Mouse (Mus musculus) C3H10T1/2 (cell line): ENCODE results near the gene Dusp15. TPM values are rescaled to one million over a fixed set of nuclear protein-coding genes. Genes with fewer than 3 reads are reported as not detected.

Experiments used
- polyA plus RNA-seq, 2 experiments: library from polyadenylated mRNA; unstranded; fragments of >200 nt; fragmentation: generic; extraction: Trizol; gene quantifications; one replicate each; pipeline ENCODE4 v1.2.1; 2012; ENCODE audit warnings: missing spikeins in 2 of 2

The Dusp15 gene
- polyA plus RNA-seq: 1 to 10 TPM in 1 of 2 experiments, under 1 TPM in 1; 0.47 to 4.1 TPM

DNA sequence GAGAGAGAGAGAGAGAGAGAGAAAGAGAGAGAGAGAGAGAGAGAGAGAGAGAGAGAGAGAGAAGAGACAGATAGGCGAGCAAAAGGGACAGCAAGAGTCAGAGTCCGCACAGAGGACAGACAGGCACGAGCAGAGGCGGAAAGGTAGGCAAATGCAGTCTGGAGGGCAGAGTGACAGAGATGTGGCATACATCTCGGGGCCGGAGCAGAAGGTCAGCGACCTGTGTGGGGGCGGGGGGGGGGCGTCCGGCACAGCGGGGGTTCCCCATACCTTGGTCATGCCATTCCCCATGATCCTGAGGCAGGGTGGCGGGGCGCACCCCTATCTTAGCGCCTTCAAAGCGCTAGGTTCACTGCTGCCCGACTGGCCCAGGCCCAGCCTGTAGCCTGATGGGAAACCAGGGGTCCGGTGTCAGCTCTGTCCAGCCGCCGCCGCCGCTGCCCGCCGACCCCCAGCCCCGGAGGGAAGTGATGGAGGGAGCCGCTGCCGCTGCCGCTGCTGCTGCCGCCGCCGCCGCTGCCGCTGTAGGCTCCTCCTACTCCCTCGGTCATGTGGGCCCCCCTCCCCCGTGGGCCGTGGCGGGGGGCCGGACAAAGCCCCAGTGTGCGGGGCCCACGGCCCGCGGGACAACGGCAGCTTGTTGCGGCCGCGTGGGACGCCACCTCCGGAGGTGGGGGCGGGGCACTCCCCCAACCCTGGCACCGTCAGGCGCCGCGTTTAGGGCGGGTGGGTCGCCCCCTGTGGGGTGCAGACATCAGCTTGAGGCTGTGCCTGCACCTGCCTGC is at the start of gene Dusp15:
Gene Dusp15, minus strand, starts transcription at position 634 of the 785 bp plus-strand sequence.

GRCm38 (mm10) chr2:152962091-152962793 is 10.7 kb upstream of the Dusp15 start, which contains the start of gene Ttll9:
Ttll9 (plus strand) TSS chr2:152962485.

DNA sequence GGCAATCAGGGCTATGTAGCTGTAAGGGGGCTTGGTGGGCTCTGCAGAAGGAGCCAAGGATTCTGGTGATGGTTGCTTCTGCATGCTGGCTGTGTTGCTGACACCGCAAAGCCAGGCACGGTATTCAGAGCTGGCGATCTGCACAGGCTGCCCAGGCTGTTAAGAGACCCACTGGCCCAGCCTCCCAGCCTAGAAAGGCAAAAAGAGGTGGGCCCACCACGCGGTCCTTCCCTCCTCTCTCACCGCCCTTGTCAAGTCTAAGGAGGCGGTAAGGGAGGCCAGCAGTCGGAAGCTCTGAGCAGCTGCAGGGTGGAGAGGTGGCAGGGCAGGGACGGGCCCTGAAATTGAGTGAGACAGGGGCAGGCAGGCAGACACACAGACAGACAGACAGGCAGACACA is 18.4 kb downstream of the Dusp15 start, which contains the start of gene Foxs1:
Gene Foxs1, minus strand, starts transcription at position 161 of the 400 bp plus-strand sequence.

GRCm38 (mm10) chr2:152911031-152911430 is 40.5 kb downstream of the Dusp15 start, which contains the start of gene Mylk2:
Mylk2 (plus strand) TSS chr2:152911352.

Other genes starting within 250 kb of the Dusp15 start
- gene Id1, start 215.4 kb downstream of the Dusp15 start, polyA plus RNA-seq: 100 to 1,000 TPM in 1 of 2 experiments, 10 to 100 TPM in 1; 99.1 to 172 TPM
- gene Cox4i2, start 197.5 kb downstream of the Dusp15 start, polyA plus RNA-seq: 1 to 10 TPM in 1 of 2 experiments, under 1 TPM in 1; 0.66 to 1.0 TPM
- gene Bcl2l1, start 120.0 kb downstream of the Dusp15 start, polyA plus RNA-seq: 10 to 100 TPM; 35.1 to 54.7 TPM
- gene Tpx2, start 103.7 kb downstream of the Dusp15 start, polyA plus RNA-seq: 10 to 100 TPM in 1 of 2 experiments, 1 to 10 TPM in 1; 7.6 to 48.4 TPM
- gene Mylk2, start 40.3 kb downstream of the Dusp15 start, polyA plus RNA-seq: under 1 TPM; 0.14 to 0.44 TPM
- 1 to 10 TPM; 2.9 to 4.0 TPM for gene Foxs1, start 18.5 kb downstream of the Dusp15 start, polyA plus RNA-seq
- under 1 TPM; 0.08 TPM for gene Ttll9, start 10.8 kb upstream of the Dusp15 start, polyA plus RNA-seq
- 100 to 1,000 TPM in 1 of 2 experiments, 10 to 100 TPM in 1; 33.9 to 135 TPM for gene Pdrg1, start 63.7 kb upstream of the Dusp15 start, polyA plus RNA-seq
- not detected for gene Xkr7, start 80.2 kb upstream of the Dusp15 start, polyA plus RNA-seq
- gene Ccm2l, start 114.3 kb upstream of the Dusp15 start, polyA plus RNA-seq: not detected
- gene Hck, start 156.8 kb upstream of the Dusp15 start, polyA plus RNA-seq: under 1 TPM in 1 of 2 experiments, not detected in 1; 0.06 TPM
- gene Tm9sf4, start 209.6 kb upstream of the Dusp15 start, polyA plus RNA-seq: 10 to 100 TPM; 22.6 to 83.6 TPM